Mouse (Mus musculus) small intestine, adult 2 months (tissue): ENCODE results near the gene Pwwp2b.

Source experiments
- CTCF ChIP-seq: fragments of 200-500 bp; IDR thresholded peaks from 2 replicates; pipeline ENCODE4 v1.5.1; 2012; ENCODE audit warnings: low read depth, mild to moderate bottlenecking, control low read depth, inconsistent platforms, low read length, moderate library complexity, mixed read lengths; ENCODE audit not compliant: insufficient replicate concordance, insufficient read length; ENCODE audit errors: extremely low read depth
- POLR2A ChIP-seq: fragments of 200-500 bp; IDR thresholded peaks from 2 replicates; pipeline ENCODE4 v1.6.1; 2012; ENCODE audit warnings: low read depth, mild to moderate bottlenecking, control low read depth, inconsistent platforms, low read length, moderate library complexity

DNA sequence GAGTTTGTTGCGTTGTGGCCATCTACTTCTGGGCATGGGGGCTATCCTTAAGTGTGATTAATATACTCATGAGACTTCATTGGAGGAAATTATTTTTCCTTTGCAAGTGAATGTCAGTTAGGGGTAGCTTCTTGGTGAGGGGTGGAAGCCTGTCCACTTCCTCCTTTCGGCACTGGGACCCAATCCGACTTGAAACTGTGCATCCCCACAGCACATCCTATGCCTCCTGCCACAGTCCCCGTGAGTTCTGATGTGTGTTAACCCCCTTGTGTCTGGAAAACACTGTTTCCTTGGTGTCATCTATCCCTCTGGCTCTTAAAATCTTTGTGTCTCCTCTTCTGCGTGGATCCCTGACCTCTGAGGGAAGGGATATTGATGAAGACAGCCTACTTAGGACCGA, 47.1 kb upstream of the Pwwp2b start:
- no peak for TF ChIP-seq POLR2A
- TF ChIP-seq CTCF: no peak
